Comparison of ENCODE assay signal across 10 mouse cellular contexts in the genomic region with DNA sequence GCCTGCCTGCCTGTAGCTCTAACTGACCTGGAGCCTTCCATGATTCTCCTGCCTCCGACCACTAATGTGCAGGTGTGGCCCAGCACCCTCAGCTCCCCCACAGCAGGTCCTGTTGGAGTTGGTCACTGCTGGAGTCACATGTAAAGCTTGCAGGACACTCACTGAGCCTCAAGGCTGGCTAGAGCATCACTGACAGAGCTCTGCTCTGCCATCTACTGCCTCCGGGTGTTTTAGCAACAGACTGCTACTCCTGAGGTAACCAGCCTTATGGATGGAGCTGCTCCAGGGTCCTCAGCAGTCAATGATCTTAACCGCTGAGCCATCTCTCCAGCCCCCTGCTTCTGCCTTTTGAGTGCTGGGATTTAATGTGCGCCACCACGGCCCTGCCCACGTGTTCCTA. TPM values are rescaled to one million over a fixed set of nuclear protein-coding genes. Genes with fewer than 3 reads are reported as not detected.
DNase-seq lines count a peak whose midpoint lies in the region; ATAC-seq and TF ChIP-seq lines count a peak whose summit lies in the region.
"Had no signal": no experiment of that assay in that cellular context is flagged by ENCODE, and none has a peak within 500 bp of the region (broad histone marks: within the 10 kb centered on the region; RNA-seq: fewer than 3 reads in every experiment).

No protein-coding gene starts in this region.

- no peak for TF ChIP-seq POLR2A in kidney, adult 2 months (IDR thresholded peaks at IDR 0.05; ENCODE audit: low read depth, low read length)

- peak; percentile 34 for ATAC-seq in hindbrain, embryonic 16.5 days
- no peak for ATAC-seq in forebrain, embryonic 15.5 days (replicated peaks)

- no peaks in the 10 kb centered on the region for H3K9me3 ChIP-seq in hindbrain, embryonic 16.5 days (ENCODE audit: control insufficient read depth, low read length)
- H3K9me3 ChIP-seq in forebrain, embryonic 15.5 days: no peaks in the 10 kb centered on the region
- H3K9me3 ChIP-seq: embryonic facial prominence, embryonic 15.5 days; stomach, embryonic 15.5 days had no signal

- intact Hi-C loops in left cerebral cortex, postnatal 10 days (cut with DNase I): no loop called here

- H3K36me3 ChIP-seq in kidney, adult 2 months (ENCODE audit: control insufficient read depth, insufficient read depth, low read length): no peaks in the 10 kb centered on the region
- no peaks in the 10 kb centered on the region for H3K36me3 ChIP-seq in hindbrain, embryonic 16.5 days (ENCODE audit: control insufficient read depth, insufficient read depth, low read length)
- no peaks in the 10 kb centered on the region for H3K36me3 ChIP-seq in forebrain, embryonic 15.5 days
- H3K36me3 ChIP-seq: embryonic facial prominence, embryonic 15.5 days; stomach, embryonic 15.5 days had no signal

- no peak overlapping the region for H3K4me3 ChIP-seq in kidney, adult 2 months (ENCODE audit: insufficient read depth, low read depth, low read length)
- no peak overlapping the region for H3K4me3 ChIP-seq in hindbrain, embryonic 16.5 days (ENCODE audit: low read length)
- H3K4me3 ChIP-seq in forebrain, embryonic 15.5 days: no peak overlapping the region
- H3K4me3 ChIP-seq: embryonic facial prominence, embryonic 15.5 days; stomach, embryonic 15.5 days had no signal

- no peak overlapping the region for H3K9ac ChIP-seq in hindbrain, embryonic 16.5 days (ENCODE audit: low read depth, low read length)
- H3K9ac ChIP-seq in forebrain, embryonic 15.5 days (replicated peaks): no peak overlapping the region
- H3K9ac ChIP-seq: embryonic facial prominence, embryonic 15.5 days; stomach, embryonic 15.5 days had no signal

- no peak for TF ChIP-seq CTCF in kidney, adult 2 months (conservative IDR thresholded peaks at IDR 0.05; ENCODE audit: insufficient read depth, insufficient read length, low read depth, low read length)

- peaks cover 8% of the 10 kb centered on the region; the same call in 1 of the 2 replicates for H3K4me1 ChIP-seq in kidney, adult 2 months (ENCODE audit: control insufficient read depth, insufficient read depth, low read length)
- peaks cover 15% of the 10 kb centered on the region for H3K4me1 ChIP-seq in hindbrain, embryonic 16.5 days (ENCODE audit: control insufficient read depth, insufficient read depth, low read depth, low read length)
- H3K4me1 ChIP-seq in forebrain, embryonic 15.5 days: peaks cover 45% of the 10 kb centered on the region

- H3K27ac ChIP-seq in kidney, adult 2 months (ENCODE audit: insufficient read depth, low read depth, low read length): no peak overlapping the region
- no peak overlapping the region for H3K27ac ChIP-seq in hindbrain, embryonic 16.5 days (ENCODE audit: low read depth, low read length)
- H3K27ac ChIP-seq in forebrain, embryonic 15.5 days (replicated peaks): no peak overlapping the region
- H3K27ac ChIP-seq: embryonic facial prominence, embryonic 15.5 days; stomach, embryonic 15.5 days had no signal

- DNase-seq in kidney, adult 2 months: peak; percentile 38
- no peak for DNase-seq in kidney, adult 18-20 months
- DNase-seq in A20 (ENCODE audit: low read depth, low spot score): peak; percentile 71
- DNase-seq in MN1 (ENCODE audit: low spot score): peak; percentile 59
- no peak for DNase-seq in spleen, postnatal 10 days (ENCODE audit: low spot score in 2 of 2)
- DNase-seq in left cerebral cortex, postnatal 10 days (ENCODE audit: extremely low spot score in 1 of 2, low spot score in 2 of 2): no peak

- H3K4me2 ChIP-seq in hindbrain, embryonic 16.5 days (ENCODE audit: low read length): no peak overlapping the region
- H3K4me2 ChIP-seq in forebrain, embryonic 15.5 days (replicated peaks): no peak overlapping the region
- H3K4me2 ChIP-seq: embryonic facial prominence, embryonic 15.5 days; stomach, embryonic 15.5 days had no signal

- whole genome bisulfite sequencing in kidney, adult 2 months: 54% methylated on average over 6 of the region's 6 CpGs
- WGBS in hindbrain, embryonic 16.5 days: 31% methylated on average over 6 of the region's 6 CpGs
- WGBS in forebrain, embryonic 15.5 days: 37% methylated on average over 6 of the region's 6 CpGs

- no peaks in the 10 kb centered on the region for H3K27me3 ChIP-seq in kidney, adult 2 months (replicated peaks; ENCODE audit: control insufficient read depth, insufficient read depth, low read length)
- no peaks in the 10 kb centered on the region for H3K27me3 ChIP-seq in hindbrain, embryonic 16.5 days (replicated peaks; ENCODE audit: control insufficient read depth, insufficient read depth, low read length)
- H3K27me3 ChIP-seq in forebrain, embryonic 15.5 days: no peaks in the 10 kb centered on the region
- H3K27me3 ChIP-seq: stomach, embryonic 15.5 days had no signal

RNA-seq across cellular contexts. Expression of a gene that starts 8.4 kb away (rescaled TPM):
- 7.1 and 8.5 TPM in 2 replicates for polyA plus RNA-seq in kidney, adult 2 months (2012; rRNA removed)
- polyA plus RNA-seq in hindbrain, embryonic 16.5 days (2015; fragmentation: Nextera tagmentation; extraction: Ambion mirVana): 4.3 and 4.8 TPM in 2 replicates
- 10 to 100 TPM; 28.2 to 30.5 TPM for total RNA-seq in left cerebral cortex, postnatal 10 days (2021)
- polyA plus RNA-seq in forebrain, embryonic 15.5 days (2015; fragmentation: Nextera tagmentation; extraction: Ambion mirVana): 2.8 and 3.8 TPM in 2 replicates

RNA-seq across cellular contexts. Expression of a gene that starts 31.4 kb away (rescaled TPM):
- 18.6 and 22.9 TPM in 2 replicates for polyA plus RNA-seq in kidney, adult 2 months (2012; rRNA removed)
- polyA plus RNA-seq in hindbrain, embryonic 16.5 days (2015; fragmentation: Nextera tagmentation; extraction: Ambion mirVana): 94.4 and 95.3 TPM in 2 replicates
- 10 to 100 TPM; 93.8 to 94.3 TPM for total RNA-seq in left cerebral cortex, postnatal 10 days (2021)
- polyA plus RNA-seq in forebrain, embryonic 15.5 days (2015; fragmentation: Nextera tagmentation; extraction: Ambion mirVana): 83.1 and 89.2 TPM in 2 replicates

RNA-seq across cellular contexts. Expression of a gene that starts 55.8 kb away (rescaled TPM):
- polyA plus RNA-seq in kidney, adult 2 months (2012; rRNA removed): 28.4 and 40.6 TPM in 2 replicates
- 6.0 and 6.4 TPM in 2 replicates for polyA plus RNA-seq in hindbrain, embryonic 16.5 days (2015; fragmentation: Nextera tagmentation; extraction: Ambion mirVana)
- total RNA-seq in left cerebral cortex, postnatal 10 days (2021): 10 to 100 TPM; 13.1 to 16.3 TPM
- polyA plus RNA-seq in forebrain, embryonic 15.5 days (2015; fragmentation: Nextera tagmentation; extraction: Ambion mirVana): 3.4 and 4.0 TPM in 2 replicates

Comparison
In these comparisons a context has a peak if more than half of its experiments do, and no peak if none do; other contexts are left out.
1. DNase-seq: peak in kidney, adult 2 months (single experiment), A20 (single experiment) and MN1 (single experiment); none in kidney, adult 18-20 months (single experiment), spleen, postnatal 10 days (0 of 2) and left cerebral cortex, postnatal 10 days (0 of 2).